Mouse (Mus musculus) C2C12 (cell line): ENCODE results near the gene Sema4a. TPM values are rescaled to one million over a fixed set of nuclear protein-coding genes. Genes with fewer than 3 reads are reported as not detected.
A peak's percentile ranks its signal among the peaks of the same experiment; 100 is the strongest.

Source experiments
- H3K27me3 ChIP-seq: one replicate; pipeline ENCODE4 v1.6.1; 2011; ENCODE audit not compliant: control insufficient read depth, insufficient read depth, insufficient read length
- H3K36me3 ChIP-seq: one replicate; pipeline ENCODE4 v1.6.1; 2011; ENCODE audit not compliant: control insufficient read depth, insufficient read depth
- H3K4me3 ChIP-seq: one replicate; pipeline ENCODE4 v1.5.1; 2011; ENCODE audit warnings: mild to moderate bottlenecking, control low read depth; ENCODE audit not compliant: poor library complexity, insufficient read depth, severe bottlenecking
- H3K79me2 ChIP-seq: one replicate; pipeline ENCODE4 v1.6.1; 2011; ENCODE audit not compliant: control insufficient read depth, insufficient read depth
- H3K79me3 ChIP-seq: one replicate; pipeline ENCODE4 v1.6.1; 2011; ENCODE audit warnings: low read depth, control low read depth
- H3ac ChIP-seq: one replicate; pipeline ENCODE3; 2011; ENCODE audit warnings: low read depth; ENCODE audit not compliant: control insufficient read depth, insufficient read length
- CEBPB ChIP-seq: IDR thresholded peaks from one replicate; pipeline ENCODE4 v1.6.1; 2011; ENCODE audit warnings: low read depth, mild to moderate bottlenecking, control low read depth, moderate library complexity
- CTCF ChIP-seq: IDR thresholded peaks from one replicate; pipeline ENCODE4 v1.5.1; 2011; ENCODE audit not compliant: control insufficient read depth, insufficient read depth, insufficient read length
- FOSL1 ChIP-seq: IDR thresholded peaks from one replicate; pipeline ENCODE4 v1.8.0; 2011; ENCODE audit warnings: mild to moderate bottlenecking, low read length; ENCODE audit not compliant: poor library complexity, insufficient read depth, severe bottlenecking
- MAX ChIP-seq: IDR thresholded peaks from one replicate; pipeline ENCODE4 v1.6.1; 2011; ENCODE audit warnings: mild to moderate bottlenecking, control low read depth
- MYOD1 ChIP-seq: IDR thresholded peaks from one replicate; pipeline ENCODE4 v1.6.1; 2011; ENCODE audit warnings: low read depth; ENCODE audit not compliant: control insufficient read depth, insufficient read length
- MYOG ChIP-seq: IDR thresholded peaks from one replicate; pipeline ENCODE4 v1.6.1; 2011; ENCODE audit not compliant: control insufficient read depth, insufficient read length; ENCODE audit errors: extremely low read depth
- USF1 ChIP-seq: IDR thresholded peaks from one replicate; pipeline ENCODE4 v1.6.1; 2011; ENCODE audit warnings: low read depth, mild to moderate bottlenecking, control low read depth, moderate library complexity
- polyA plus RNA-seq: library from polyadenylated mRNA; unstranded; fragments of >200 nt; fragmentation: generic; extraction: Trizol; gene quantifications from one replicate; pipeline ENCODE4 v1.2.1, GENCODE M21; 2012; ENCODE audit warnings: missing spikeins

The Sema4a gene
- polyA plus RNA-seq, 1 experiment, result 0.69 TPM

DNA sequence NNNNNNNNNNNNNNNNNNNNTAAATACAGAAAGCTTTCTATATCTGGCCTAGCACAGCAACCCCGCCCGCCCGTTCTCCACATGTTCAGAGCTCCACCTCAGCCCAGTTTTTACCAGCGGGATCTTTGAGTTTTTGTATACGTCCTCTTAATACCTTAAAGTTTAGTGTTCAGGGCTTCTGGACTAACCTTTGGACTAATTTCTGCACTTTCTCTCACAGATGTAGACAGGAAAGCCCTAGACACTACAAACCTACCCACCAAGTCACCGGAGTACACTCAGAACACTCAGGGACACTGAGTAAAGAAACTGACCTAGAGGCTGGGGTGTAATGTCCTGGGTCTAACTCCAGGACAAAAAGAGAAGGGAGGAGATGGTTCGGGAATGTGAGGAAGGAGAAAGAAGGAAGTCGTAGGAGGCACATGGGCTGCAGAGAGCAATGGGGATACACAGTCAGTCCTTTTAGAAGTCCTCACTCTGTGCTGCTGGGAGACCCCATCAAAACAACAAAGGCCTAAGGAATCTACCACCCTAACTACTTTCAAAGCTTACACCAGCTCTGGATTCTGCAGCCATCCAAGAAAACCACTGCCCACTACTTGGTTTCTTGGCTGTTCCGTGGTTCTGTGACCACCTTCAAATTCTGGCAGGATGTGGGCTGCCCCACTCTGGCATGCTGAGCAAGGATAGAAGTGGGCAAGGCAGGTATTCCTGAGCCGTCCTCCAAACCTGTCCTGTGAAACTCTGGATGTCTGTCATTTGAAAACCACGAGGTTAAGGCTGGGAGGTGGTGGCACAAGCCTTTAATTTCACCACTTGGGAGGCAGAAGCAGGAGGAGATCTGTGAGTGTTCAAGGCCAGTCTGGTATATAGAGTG lies 33.0 kb upstream of the Sema4a start:
- Histone ChIP-seq H3K4me3 (no peak overlapping the region), H3K79me2 (peaks cover 90% of the 10 kb centered on the region), H3K27me3 (no peaks in the 10 kb centered on the region), H3ac (peak overlapping the region; percentile 8), H3K36me3 (peaks cover 74% of the 10 kb centered on the region), H3K79me3 (peaks cover 74% of the 10 kb centered on the region)
- TF ChIP-seq FOSL1, result no peak
- no peak for TF ChIP-seq MYOG
- no peak for TF ChIP-seq MYOD1
- no peak for TF ChIP-seq CEBPB

DNA sequence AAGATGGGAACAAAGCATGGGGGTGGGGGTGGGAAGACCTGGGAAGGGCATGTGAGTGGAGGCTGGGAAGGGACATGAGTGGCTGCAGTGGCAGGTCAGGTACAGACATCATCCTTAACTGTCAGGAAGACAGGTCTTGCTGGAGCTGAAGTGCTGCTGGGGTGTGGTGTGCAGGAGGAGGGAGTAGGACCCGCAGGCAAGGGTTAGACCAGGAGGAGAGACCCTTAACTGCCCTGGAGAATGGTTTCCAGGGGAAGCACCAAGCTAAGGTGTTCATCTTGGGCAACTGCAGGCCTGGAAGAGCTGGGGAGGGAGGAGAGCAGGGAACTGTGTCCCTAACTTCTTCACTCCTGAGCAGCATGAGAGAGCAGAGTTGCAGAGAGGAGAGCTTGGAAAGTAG lies 26.4 kb upstream of the Sema4a start:
- Histone ChIP-seq H3K27me3 (no peaks in the 10 kb centered on the region), H3ac (peak overlapping the region; percentile 41), H3K36me3 (peaks cover 83% of the 10 kb centered on the region), H3K79me3 (peaks cover 48% of the 10 kb centered on the region), H3K4me3 (no peak overlapping the region), H3K79me2 (peaks cover 91% of the 10 kb centered on the region)
- no peak for TF ChIP-seq MYOG
- TF ChIP-seq MAX, result no peak
- no peak for TF ChIP-seq CEBPB
- no peak for TF ChIP-seq FOSL1
- no peak for TF ChIP-seq MYOD1
- no peak for TF ChIP-seq CTCF
- no peak for TF ChIP-seq USF1

DNA sequence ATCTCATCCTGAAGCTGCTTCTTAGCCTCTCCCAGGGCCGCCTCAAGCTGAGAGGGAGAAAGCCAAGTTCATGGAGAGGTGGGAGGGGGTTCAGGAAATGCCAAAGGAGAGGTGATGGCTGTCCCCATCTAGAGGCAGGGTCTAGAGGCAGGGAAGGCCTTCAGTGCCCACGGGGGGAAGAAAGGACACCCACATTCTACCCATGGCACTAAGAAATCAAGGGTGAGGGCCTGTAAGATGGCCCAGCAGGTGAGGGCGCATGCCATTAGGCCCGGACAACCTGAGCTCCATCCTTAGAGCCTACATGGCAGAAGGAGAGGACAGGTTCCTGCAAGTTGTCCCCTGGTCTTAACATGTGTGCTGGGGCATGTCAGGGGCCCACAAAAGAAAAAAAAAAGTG lies 25.9 kb upstream of the Sema4a start:
- Histone ChIP-seq H3K79me3 (peaks cover 48% of the 10 kb centered on the region), H3K36me3 (peaks cover 88% of the 10 kb centered on the region), H3ac (no peak overlapping the region), H3K4me3 (no peak overlapping the region), H3K79me2 (peaks cover 89% of the 10 kb centered on the region), H3K27me3 (no peaks in the 10 kb centered on the region)
- TF ChIP-seq CTCF (no peak), MAX (no peak), CEBPB (no peak), MYOG (no peak), FOSL1 (no peak), USF1 (no peak), MYOD1 (no peak)

DNA sequence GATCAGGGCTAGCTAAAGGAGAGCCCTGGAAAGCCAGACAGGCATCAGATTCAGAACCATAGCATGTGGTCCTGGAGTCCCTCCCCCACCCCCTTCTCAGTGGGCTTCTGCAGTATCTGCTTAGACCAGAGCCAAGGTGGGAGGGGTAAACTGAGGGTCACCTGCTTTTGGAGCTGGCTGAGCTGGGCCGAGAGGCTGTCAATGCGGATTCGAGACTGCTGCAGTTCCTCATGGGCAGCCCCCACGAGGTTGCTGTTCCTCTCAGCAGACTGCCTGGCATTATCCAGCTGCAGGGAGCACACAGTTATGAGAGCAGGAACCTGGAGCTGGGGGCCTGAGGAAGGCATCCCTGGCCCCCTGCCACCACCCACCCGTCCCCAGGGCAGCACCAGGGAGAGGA lies 25.1 kb upstream of the Sema4a start:
- Histone ChIP-seq H3K27me3 (no peaks in the 10 kb centered on the region), H3K4me3 (no peak overlapping the region), H3K79me3 (peaks cover 48% of the 10 kb centered on the region), H3ac (no peak overlapping the region), H3K36me3 (peaks cover 96% of the 10 kb centered on the region), H3K79me2 (peaks cover 81% of the 10 kb centered on the region)
- TF ChIP-seq MAX (no peak), USF1 (no peak), CTCF (no peak)

DNA sequence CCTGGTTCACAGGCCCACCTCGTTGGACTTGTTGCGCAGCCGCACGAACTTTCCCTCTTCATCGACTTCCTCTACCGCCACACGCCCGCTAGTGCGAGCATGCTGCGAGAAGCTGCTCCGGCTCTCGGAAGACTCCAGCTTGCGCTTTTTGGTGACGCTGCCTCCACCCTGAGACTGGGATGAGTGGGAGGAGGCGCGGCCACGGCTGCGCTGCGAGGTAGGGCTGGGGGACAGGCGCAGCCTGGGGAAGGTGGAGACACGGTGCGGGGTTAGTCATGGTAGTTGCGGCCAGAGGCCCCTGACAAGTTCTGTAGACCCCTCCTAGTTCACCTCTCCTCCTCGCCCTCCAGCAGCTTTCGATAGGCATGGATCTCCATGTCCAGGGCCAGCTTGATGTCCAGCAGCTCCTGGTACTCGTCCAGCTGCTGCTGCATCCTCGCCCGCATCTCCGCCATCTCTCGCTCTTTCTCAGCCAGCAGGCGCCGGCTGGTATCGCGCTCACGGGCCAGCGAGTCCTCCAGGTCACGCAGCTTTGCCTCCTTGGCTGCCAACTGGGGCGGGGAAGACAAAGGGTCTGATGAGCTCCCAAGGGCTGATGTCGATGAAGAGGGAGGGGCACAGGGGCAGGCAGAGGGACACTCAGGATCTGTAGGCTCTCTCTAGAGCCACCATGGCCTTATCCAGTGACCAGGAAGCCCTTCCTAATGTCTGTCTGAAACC lies 23.8 kb upstream of the Sema4a start:
- Histone ChIP-seq H3ac (no peak overlapping the region), H3K36me3 (peaks cover 97% of the 10 kb centered on the region), H3K27me3 (no peaks in the 10 kb centered on the region), H3K79me3 (peaks cover 35% of the 10 kb centered on the region), H3K4me3 (no peak overlapping the region), H3K79me2 (peaks cover 68% of the 10 kb centered on the region)
- TF ChIP-seq FOSL1 (no peak), USF1 (no peak), CEBPB (no peak), MAX (no peak), MYOD1 (no peak), MYOG (no peak), CTCF (no peak)
